Mouse (Mus musculus) midbrain, embryonic 13.5 days (tissue): ENCODE results near the gene Oser1. TPM values are rescaled to one million over a fixed set of nuclear protein-coding genes. Genes with fewer than 3 reads are reported as not detected.

ENCODE experiments used
- ATAC-seq: fragments of 200-750 bp; cut with Nextera tagmentation; 2 replicates; pipeline ENCODE4 v1.8.0; 2017; ENCODE audit warnings: mild to moderate bottlenecking, moderate TSS enrichment, moderate library complexity
- H3K27ac ChIP-seq: fragments of 300-500 bp; sonication (generic); 2 replicates; pipeline ENCODE4 v1.5.1; 2015; ENCODE audit warnings: inconsistent platforms, mild to moderate bottlenecking, moderate library complexity
- H3K27me3 ChIP-seq: fragments of 300-500 bp; sonication (generic); 2 replicates; pipeline ENCODE4 v1.6.1; 2015; ENCODE audit warnings: mild to moderate bottlenecking, inconsistent platforms
- H3K36me3 ChIP-seq: fragments of 300-500 bp; sonication (generic); 2 replicates; pipeline ENCODE4 v1.6.1; 2015; ENCODE audit warnings: mild to moderate bottlenecking, inconsistent platforms
- H3K4me1 ChIP-seq: fragments of 300-500 bp; sonication (generic); replicated peaks from 2 replicates; pipeline ENCODE4 v1.6.1; 2015; ENCODE audit warnings: inconsistent platforms
- H3K4me2 ChIP-seq: fragments of 300-500 bp; sonication (generic); replicated peaks from 2 replicates; pipeline ENCODE4 v1.6.1; 2015; ENCODE audit warnings: moderate library complexity, mild to moderate bottlenecking, inconsistent platforms
- H3K4me3 ChIP-seq: fragments of 300-500 bp; sonication (generic); replicated peaks from 2 replicates; pipeline ENCODE4 v1.5.1; 2015; ENCODE audit warnings: mild to moderate bottlenecking, inconsistent platforms
- H3K9ac ChIP-seq: fragments of 300-500 bp; sonication (generic); replicated peaks from 2 replicates; pipeline ENCODE4 v1.6.1; 2015; ENCODE audit warnings: mild to moderate bottlenecking, inconsistent platforms
- H3K9me3 ChIP-seq: fragments of 300-500 bp; sonication (generic); 2 replicates; pipeline ENCODE4 v1.6.1; 2016; ENCODE audit warnings: mild to moderate bottlenecking, inconsistent platforms
- WGBS: fragments of 180-500 bp; shearing (Covaris S2); methylation state at CpG from one replicate; pipeline ENCODE4 v1.1.7; 2015; 5-methylcytosine and 5-hydroxymethylcytosine counted together
- polyA plus RNA-seq: library from polyadenylated mRNA; unstranded; fragments of >200 nt; fragmentation: Nextera tagmentation; extraction: Ambion mirVana; gene quantifications from 2 replicates; pipeline ENCODE4 v1.2.1, GENCODE M21; 2015

Gene Oser1
- polyA plus RNA-seq, 1 experiment from 2014 or later = 79.4 TPM

DNA sequence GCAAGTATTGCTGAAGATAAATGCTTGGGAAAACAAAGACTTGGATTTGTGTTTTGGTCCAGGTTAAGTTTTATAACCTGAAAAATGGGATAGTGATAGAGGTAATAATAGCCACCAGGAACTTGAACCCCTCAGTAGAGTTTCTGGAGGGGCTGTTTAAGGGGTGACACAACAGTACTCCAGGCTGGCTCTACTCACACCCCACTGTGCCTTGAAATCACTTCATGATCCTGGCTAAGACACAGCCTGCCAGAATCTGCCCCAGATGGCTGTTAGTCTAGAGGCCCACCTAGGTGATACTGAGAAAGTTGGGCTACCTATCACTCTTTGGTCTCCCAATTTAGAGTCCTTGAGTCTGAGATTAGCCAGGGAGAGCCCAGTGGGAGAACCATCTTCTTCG, 15.0 kb upstream of the Oser1 start:
- Histone ChIP-seq H3K9me3 (no peaks in the 10 kb centered on the region), H3K9ac (peak overlapping the region; percentile 93), H3K4me2 (peak overlapping the region; percentile 69), H3K27ac (no peak overlapping the region), H3K36me3 (peaks cover 9% of the 10 kb centered on the region), H3K4me1 (peaks cover 41% of the 10 kb centered on the region), H3K4me3 (peak overlapping the region; percentile 87), H3K27me3 (no peaks in the 10 kb centered on the region)
- WGBS = 67% methylated on average over 1 of the region's 1 CpGs
- no peak for ATAC-seq

GRCm38 (mm10) chr2:163438619-163439451, 14.3 kb upstream of the Oser1 start:
- ATAC-seq = peak; percentile 84

DNA sequence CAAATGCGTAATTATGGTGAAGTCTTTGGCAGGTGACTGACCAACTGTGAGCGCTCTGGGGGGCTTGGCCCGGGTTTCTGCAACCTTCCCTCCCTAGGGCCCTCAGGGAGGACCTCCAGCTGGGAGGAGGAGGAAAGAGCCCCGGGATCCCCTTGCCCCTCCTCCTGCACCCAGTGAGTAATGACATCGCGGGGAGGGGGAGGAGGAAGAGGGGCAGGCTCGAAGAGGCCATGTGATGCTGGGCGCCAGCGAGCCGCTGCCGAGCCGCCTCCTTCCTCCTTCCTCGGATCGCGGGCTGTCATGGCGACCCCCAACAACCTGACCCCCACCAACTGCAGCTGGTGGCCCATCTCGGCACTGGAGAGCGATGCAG, 13.7 kb upstream of the Oser1 start, which contains the start of gene Gdap1l1:
Gdap1l1 (plus strand) TSS at position 231 of the 373 bp plus-strand sequence.
- Histone ChIP-seq H3K36me3 (peaks cover 6% of the 10 kb centered on the region; the same call in 1 of the 2 replicates), H3K4me2 (peak within 1 kb of the TSS; percentile 69), H3K4me1 (peaks cover 38% of the 10 kb centered on the region), H3K4me3 (peak within 1 kb of the TSS; percentile 87), H3K9ac (peak within 1 kb of the TSS; percentile 93), H3K27me3 (no peaks in the 10 kb centered on the region), H3K27ac (peak within 1 kb of the TSS; percentile 90), H3K9me3 (no peaks in the 10 kb centered on the region)
- under 1% methylated on average over 14 of the region's 18 CpGs for WGBS
- ATAC-seq = no peak; the same call in none of the 2 replicates

More at GRCm38 (mm10) chr2:163438619-163439451, 14.3 kb upstream of the Oser1 start:
- H3K9ac ChIP-seq = peak overlapping the region; percentile 93
- H3K4me2 ChIP-seq = peak overlapping the region; percentile 69
- peaks cover 40% of the 10 kb centered on the region for H3K4me1 ChIP-seq
- H3K27me3 ChIP-seq = no peaks in the 10 kb centered on the region
- 2% methylated on average over 30 of the region's 30 CpGs for WGBS
- peak overlapping the region; percentile 87 for H3K4me3 ChIP-seq
- peak overlapping the region; percentile 90 for H3K27ac ChIP-seq
- H3K36me3 ChIP-seq = peaks cover 6% of the 10 kb centered on the region
- H3K9me3 ChIP-seq = no peaks in the 10 kb centered on the region

DNA sequence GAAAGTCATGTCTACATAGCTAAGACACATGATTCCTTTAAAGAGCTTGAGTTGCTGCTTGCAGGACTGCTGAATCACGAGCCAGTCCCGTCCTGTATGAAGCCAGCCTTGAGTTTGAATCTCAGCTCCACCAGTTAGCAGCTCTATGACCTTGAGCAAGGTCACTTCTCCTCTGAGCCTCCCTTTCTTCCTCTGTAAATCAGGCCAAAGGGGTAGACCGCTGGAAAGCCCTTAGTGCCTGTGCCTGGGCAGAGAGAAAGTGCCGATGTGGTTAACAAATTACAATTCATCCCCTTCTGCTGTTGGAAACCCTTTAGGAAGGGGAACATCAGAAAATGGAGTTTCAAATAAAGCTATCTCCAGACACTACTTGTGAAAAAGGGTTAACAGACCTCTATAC, 13.3 kb upstream of the Oser1 start:
- Histone ChIP-seq H3K4me3 (peak overlapping the region; percentile 87), H3K9ac (peak overlapping the region; percentile 93), H3K27ac (peak overlapping the region; percentile 90), H3K27me3 (no peaks in the 10 kb centered on the region), H3K36me3 (peaks cover 4% of the 10 kb centered on the region; the same call in 1 of the 2 replicates), H3K9me3 (no peaks in the 10 kb centered on the region), H3K4me1 (peaks cover 38% of the 10 kb centered on the region), H3K4me2 (peak overlapping the region; percentile 69)
- ATAC-seq = peak; percentile 16; the same call in 1 of the 2 replicates
- 36% methylated on average over 4 of the region's 4 CpGs for WGBS

- H3K4me2 ChIP-seq = no peak overlapping the region
- ATAC-seq = no peak
- H3K27ac ChIP-seq = no peak overlapping the region
- H3K27me3 ChIP-seq = no peaks in the 10 kb centered on the region
- 23% methylated on average over 4 of the region's 4 CpGs for WGBS
- no peak overlapping the region for H3K9ac ChIP-seq
- no peaks in the 10 kb centered on the region for H3K36me3 ChIP-seq
- no peaks in the 10 kb centered on the region for H3K9me3 ChIP-seq
- H3K4me1 ChIP-seq = peaks cover 14% of the 10 kb centered on the region
- no peak overlapping the region for H3K4me3 ChIP-seq
These were observed 9.5 kb upstream of the Oser1 start for GRCm38 (mm10) chr2:163433971-163434370.

GRCm38 (mm10) chr2:163431289-163431688, 6.8 kb upstream of the Oser1 start:
- no peak overlapping the region for H3K4me2 ChIP-seq
- 91% methylated on average over 9 of the region's 9 CpGs for WGBS
- H3K36me3 ChIP-seq = no peaks in the 10 kb centered on the region
- H3K9me3 ChIP-seq = no peaks in the 10 kb centered on the region
- H3K4me3 ChIP-seq = no peak overlapping the region
- no peaks in the 10 kb centered on the region for H3K27me3 ChIP-seq
- no peak overlapping the region for H3K27ac ChIP-seq
- no peak overlapping the region for H3K9ac ChIP-seq
- no peak for ATAC-seq
- H3K4me1 ChIP-seq = 0 out of 2 replicates have a peak, but pooled peaks cover 3% of the 10 kb centered on the region

DNA sequence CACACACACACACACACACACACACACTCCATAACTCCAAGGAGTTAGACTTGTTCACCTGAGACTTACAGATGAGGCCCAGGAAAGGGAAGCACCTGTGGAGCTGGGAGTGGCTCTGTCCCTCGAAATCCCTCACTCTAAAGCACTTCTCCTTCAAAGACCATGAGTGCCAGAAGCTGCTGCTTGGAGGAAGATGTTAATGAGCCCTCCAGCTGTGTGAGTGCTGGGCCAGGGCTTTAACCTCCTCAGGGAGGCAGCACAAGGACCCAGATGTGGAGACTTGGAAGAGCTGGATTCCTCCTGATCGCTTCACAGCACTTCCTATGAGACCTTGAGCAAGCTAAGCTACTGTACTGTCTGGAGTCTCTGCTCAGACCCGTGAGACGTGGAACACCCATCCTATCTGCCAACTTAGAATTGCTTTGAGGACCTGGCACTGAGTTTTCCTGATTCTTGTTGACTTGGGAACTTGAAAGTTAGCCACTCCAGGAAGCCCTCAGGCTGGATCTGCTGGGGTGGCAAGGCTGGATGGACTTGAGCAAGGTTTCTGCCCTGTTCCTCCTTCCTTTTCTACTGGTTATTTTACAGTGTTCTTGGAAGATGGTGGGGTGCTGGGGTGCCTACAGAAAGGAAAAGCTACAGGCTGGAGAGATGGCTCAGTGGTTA, 4.0 kb upstream of the Oser1 start:
- no peak overlapping the region for H3K27ac ChIP-seq
- H3K9me3 ChIP-seq = no peaks in the 10 kb centered on the region
- no peak for ATAC-seq
- H3K4me1 ChIP-seq = no peaks in the 10 kb centered on the region
- no peaks in the 10 kb centered on the region for H3K36me3 ChIP-seq
- H3K27me3 ChIP-seq = no peaks in the 10 kb centered on the region
- no peak overlapping the region for H3K9ac ChIP-seq
- H3K4me3 ChIP-seq = no peak overlapping the region
- WGBS = 50% methylated on average over 4 of the region's 4 CpGs
- no peak overlapping the region for H3K4me2 ChIP-seq

GRCm38 (mm10) chr2:163422895-163423660, 1.4 kb downstream of the Oser1 start:
- no peak overlapping the region for H3K27ac ChIP-seq
- no peaks in the 10 kb centered on the region for H3K9me3 ChIP-seq
- H3K36me3 ChIP-seq = peaks cover 6% of the 10 kb centered on the region; the same call in 1 of the 2 replicates
- no peaks in the 10 kb centered on the region for H3K27me3 ChIP-seq
- no peak overlapping the region for H3K4me2 ChIP-seq
- H3K9ac ChIP-seq = no peak overlapping the region
- 87% methylated on average over 9 of the region's 9 CpGs for WGBS
- no peak overlapping the region for H3K4me3 ChIP-seq
- H3K4me1 ChIP-seq = peaks cover 24% of the 10 kb centered on the region
- no peak for ATAC-seq

DNA sequence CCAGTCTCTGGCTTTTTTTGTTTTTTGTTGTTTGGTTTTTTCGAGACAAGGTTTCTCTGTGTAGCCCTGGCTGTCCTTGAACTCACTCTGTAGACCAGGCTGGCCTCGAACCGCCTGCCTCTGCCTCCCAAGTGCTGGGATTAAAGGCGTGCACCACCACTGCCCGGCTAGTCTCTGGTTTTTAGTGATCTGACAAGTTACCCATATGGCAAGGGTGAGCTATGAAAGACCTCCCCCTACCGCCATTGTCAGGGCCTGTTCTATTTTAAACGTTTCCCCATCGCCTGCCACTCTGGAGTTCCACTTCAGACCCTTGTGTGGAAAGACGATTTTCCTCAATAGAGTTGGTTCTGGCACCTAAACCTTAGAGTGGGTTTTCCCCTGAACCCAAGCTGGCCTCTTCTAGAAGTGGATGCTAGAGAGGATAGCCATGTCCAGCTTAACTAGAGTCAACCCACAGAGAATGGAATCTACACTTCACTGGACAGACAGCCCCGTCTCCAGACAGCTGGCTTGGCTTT, 4.1 kb downstream of the Oser1 start:
- Histone ChIP-seq H3K27ac (no peak overlapping the region), H3K36me3 (peaks cover 6% of the 10 kb centered on the region; the same call in 1 of the 2 replicates), H3K9me3 (no peaks in the 10 kb centered on the region), H3K9ac (peak overlapping the region; percentile 71), H3K27me3 (no peaks in the 10 kb centered on the region), H3K4me3 (peak overlapping the region; percentile 98), H3K4me1 (peaks cover 32% of the 10 kb centered on the region), H3K4me2 (peak overlapping the region; percentile 79)
- WGBS = 40% methylated on average over 10 of the region's 10 CpGs
- no peak for ATAC-seq

DNA sequence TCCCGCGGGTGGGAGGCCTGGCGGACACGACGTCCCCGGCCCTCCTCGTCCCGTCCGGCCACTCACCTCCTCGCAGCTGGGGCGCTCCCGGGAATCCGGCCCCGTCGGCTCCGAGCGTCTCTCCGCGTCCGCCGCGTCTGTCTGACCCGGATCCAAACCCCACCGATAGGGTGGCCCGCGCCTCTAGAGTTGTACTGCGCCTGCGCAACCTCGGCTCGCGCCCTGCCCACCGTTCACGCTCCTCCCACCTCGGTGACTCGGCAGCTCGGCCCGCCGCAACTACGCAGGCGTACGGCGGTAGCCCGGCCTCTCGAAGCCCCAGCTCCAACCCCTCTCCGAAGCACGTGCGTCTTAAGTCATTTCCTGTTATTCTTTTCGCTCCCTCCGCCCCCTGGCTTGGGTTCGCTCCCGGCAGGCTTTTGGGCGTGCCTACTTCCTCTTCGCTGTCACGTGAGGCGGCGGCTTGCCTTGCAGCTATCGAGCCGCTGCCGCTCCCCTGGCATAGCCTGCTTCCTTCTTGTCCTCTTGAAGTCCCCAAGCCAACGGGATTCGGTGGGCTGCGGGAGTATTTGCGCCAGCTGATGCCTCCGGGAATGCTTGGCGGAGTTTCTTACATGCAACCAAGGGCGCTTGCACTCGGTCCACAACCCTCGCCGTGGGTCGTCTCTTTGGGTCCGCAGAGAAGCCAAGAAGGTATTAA, 5.0 kb downstream of the Oser1 start:
- Histone ChIP-seq H3K27me3 (no peaks in the 10 kb centered on the region), H3K27ac (peak overlapping the region; percentile 86), H3K4me3 (peak overlapping the region; percentile 98), H3K36me3 (peaks cover 9% of the 10 kb centered on the region), H3K9me3 (no peaks in the 10 kb centered on the region), H3K9ac (peak overlapping the region; percentile 91), H3K4me1 (peaks cover 32% of the 10 kb centered on the region), H3K4me2 (peak overlapping the region; percentile 95)
- peak; percentile 99 for ATAC-seq
- WGBS = under 1% methylated on average over 58 of the region's 71 CpGs

GRCm38 (mm10) chr2:163418841-163419345, 5.6 kb downstream of the Oser1 start:
- peak overlapping the region; percentile 74 for H3K27ac ChIP-seq
- no peaks in the 10 kb centered on the region for H3K9me3 ChIP-seq
- peak overlapping the region; percentile 91 for H3K9ac ChIP-seq
- peak overlapping the region; percentile 95 for H3K4me2 ChIP-seq
- no peaks in the 10 kb centered on the region for H3K27me3 ChIP-seq
- peaks cover 14% of the 10 kb centered on the region for H3K36me3 ChIP-seq
- ATAC-seq = peak; percentile 77
- 0% methylated on average over 49 of the region's 50 CpGs for WGBS
- peak overlapping the region; percentile 98 for H3K4me3 ChIP-seq
- peaks cover 32% of the 10 kb centered on the region for H3K4me1 ChIP-seq
